In genomic region chr4:152558246-152558645, GRCm38 (mm10) we compare ENCODE assay signal across 8 mouse cellular contexts.
A peak's percentile ranks its signal among the peaks of the same experiment; 100 is the strongest.
DNase-seq lines count a peak whose midpoint lies in the region; ATAC-seq lines count a peak whose summit lies in the region.

No protein-coding gene starts in this region.

- ATAC-seq in midbrain, embryonic 11.5 days (ENCODE audit: low FRiP score): peak; percentile 84
- no peak for ATAC-seq in inflammation-experienced regulatory T-cells, adult 6 months
- no peak for ATAC-seq in erythroid progenitor cell, adult 5-6 weeks (replicated peaks; ENCODE audit: low FRiP score, poor library complexity, severe bottlenecking)

- H3K4me3 ChIP-seq in midbrain, embryonic 11.5 days (ENCODE audit: low read depth, low read length): no peak overlapping the region

- peaks cover 13% of the 10 kb centered on the region for H3K4me1 ChIP-seq in midbrain, embryonic 11.5 days (ENCODE audit: control insufficient read depth, insufficient read depth, low read length)

- peak; percentile 25 to 31 for DNase-seq in heart, postnatal 14 days
- DNase-seq in heart, postnatal 25 days (ENCODE audit: low spot score): no peak
- peak; percentile 71 for DNase-seq in embryo, embryonic 10.5 days (ENCODE audit: low spot score)
- DNase-seq in gastrocnemius, postnatal 25 days: peak; percentile 17
- DNase-seq in midbrain, embryonic 11.5 days (ENCODE audit: low spot score, missing footprints): peak; percentile 87
- no peak for DNase-seq in urinary bladder, adult 2 months (ENCODE audit: low spot score)

- peak overlapping the region; percentile 21 for H3K27ac ChIP-seq in midbrain, embryonic 11.5 days (ENCODE audit: low read depth, low read length)

- H3K9me3 ChIP-seq in midbrain, embryonic 11.5 days (ENCODE audit: control insufficient read depth, low read length): no peaks in the 10 kb centered on the region

- intact Hi-C loops in heart, postnatal 14 days (cut with DNase I): no loop called here
- intact Hi-C loops in heart, postnatal 25 days (cut with DNase I): no loop called here

- H3K27me3 ChIP-seq in midbrain, embryonic 11.5 days (ENCODE audit: control insufficient read depth, insufficient read depth, low read length): no peaks in the 10 kb centered on the region

- no peak overlapping the region for H3K4me2 ChIP-seq in midbrain, embryonic 11.5 days

- 30% methylated on average over 17 of the region's 17 CpGs for WGBS in midbrain, embryonic 11.5 days

- no peak overlapping the region for H3K9ac ChIP-seq in midbrain, embryonic 11.5 days (ENCODE audit: low read length)

- H3K36me3 ChIP-seq in midbrain, embryonic 11.5 days (ENCODE audit: control insufficient read depth, insufficient read depth, low read length): no peaks in the 10 kb centered on the region

Comparison
In these comparisons a context has a peak if more than half of its experiments do, and no peak if none do; other contexts are left out.
1. DNase-seq: peak in heart, postnatal 14 days (2 of 2), embryo, embryonic 10.5 days (single experiment), gastrocnemius, postnatal 25 days (single experiment) and midbrain, embryonic 11.5 days (single experiment); none in heart, postnatal 25 days (single experiment) and urinary bladder, adult 2 months (single experiment).